Mouse (Mus musculus): ENCODE data around the gene Prkg1.

DNA sequence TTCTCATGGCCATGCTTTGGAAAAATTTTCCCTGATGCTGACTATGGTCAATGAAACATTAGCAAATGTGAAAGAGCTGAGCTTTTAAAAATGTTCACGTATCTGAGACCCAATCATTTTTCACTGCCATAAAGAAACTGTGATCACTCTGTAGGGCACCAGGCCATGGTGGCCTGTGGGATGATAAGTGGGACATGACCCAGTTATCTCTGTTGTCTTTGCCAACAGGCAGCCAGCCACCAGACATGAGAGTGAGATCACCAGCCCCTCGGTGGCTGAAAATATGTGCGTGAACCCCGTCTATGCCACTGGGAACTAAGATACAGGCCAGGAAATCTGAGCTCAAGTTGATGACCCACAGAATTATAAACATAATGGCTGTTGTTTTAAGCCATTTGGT, 14.2 kb upstream of the Prkg1 start:
- TF ChIP-seq CTCF (IDR thresholded peaks at IDR 0.05; ENCODE audit: low read depth, low read length) = no peak
- no peak for TF ChIP-seq POLR2A (IDR thresholded peaks at IDR 0.05; ENCODE audit: extremely low read depth, insufficient read depth, low read length)
